In genomic region chr9:78520127-78520779, GRCm38 (mm10) we compare ENCODE assay signal across 9 mouse cellular contexts. TPM values are rescaled to one million over a fixed set of nuclear protein-coding genes. Genes with fewer than 3 reads are reported as not detected.
A peak's percentile ranks its signal among the peaks of the same experiment; 100 is the strongest.
DNase-seq lines count a peak whose midpoint lies in the region; ATAC-seq lines count a peak whose summit lies in the region.
"Had no signal": no experiment of that assay in that cellular context is flagged by ENCODE, and none has a peak within 500 bp of the region (broad histone marks: within the 10 kb centered on the region; RNA-seq: fewer than 3 reads in every experiment).

No protein-coding gene starts in this region.

- ATAC-seq in erythroblast, adult 5-6 weeks (replicated peaks; ENCODE audit: low FRiP score, poor library complexity, severe bottlenecking): no peak
- ATAC-seq in limb, embryonic 11.5 days (ENCODE audit: insufficient number of reproducible peaks, low FRiP score, low TSS enrichment, low read depth): peak; percentile 87
- ATAC-seq in midbrain, embryonic 15.5 days (replicated peaks): peak; percentile 88
- ATAC-seq: Patski had no signal

- peak overlapping the region; percentile 91 for H3K4me2 ChIP-seq in limb, embryonic 11.5 days (ENCODE audit: low read depth, severe bottlenecking)
- peak overlapping the region; percentile 90 for H3K4me2 ChIP-seq in midbrain, embryonic 15.5 days

- no peaks in the 10 kb centered on the region for H3K36me3 ChIP-seq in erythroblast, embryonic 14.5 days (ENCODE audit: control insufficient read depth)
- H3K36me3 ChIP-seq in limb, embryonic 11.5 days (ENCODE audit: control insufficient read depth, insufficient read depth, low read length): no peaks in the 10 kb centered on the region
- H3K36me3 ChIP-seq in midbrain, embryonic 15.5 days (replicated peaks): no peaks in the 10 kb centered on the region

- H3K9ac ChIP-seq in limb, embryonic 11.5 days (ENCODE audit: low read length): peak overlapping the region; percentile 65
- peak overlapping the region; percentile 62 for H3K9ac ChIP-seq in midbrain, embryonic 15.5 days

- WGBS in limb, embryonic 11.5 days: under 1% methylated on average over 15 of the region's 15 CpGs
- 4% methylated on average over 15 of the region's 15 CpGs for WGBS in midbrain, embryonic 15.5 days

- H3K4me3 ChIP-seq in erythroblast, embryonic 14.5 days (replicated peaks): peak overlapping the region; percentile 59
- peak overlapping the region; percentile 46 for H3K4me3 ChIP-seq in brown adipose tissue, adult 24 weeks (ENCODE audit: insufficient read depth, low read depth, low read length)
- H3K4me3 ChIP-seq in limb, embryonic 11.5 days (ENCODE audit: low read depth, low read length): peak overlapping the region; percentile 59
- H3K4me3 ChIP-seq in midbrain, embryonic 15.5 days: peak overlapping the region; percentile 54

- H3K27ac ChIP-seq in brown adipose tissue, adult 24 weeks (replicated peaks; ENCODE audit: low read depth, low read length): no peak overlapping the region
- peak overlapping the region; percentile 81 for H3K27ac ChIP-seq in limb, embryonic 11.5 days (replicated peaks; ENCODE audit: low read depth, low read length)
- peak overlapping the region; percentile 82 for H3K27ac ChIP-seq in midbrain, embryonic 15.5 days

- peak; percentile 62 for DNase-seq in heart, postnatal 4 days
- peak; percentile 88 for DNase-seq in limb, embryonic 11.5 days (ENCODE audit: low spot score)
- DNase-seq in urinary bladder, postnatal 25 days (ENCODE audit: low spot score): no peak
- no peak for DNase-seq in thymus, postnatal 10 days (ENCODE audit: low spot score in 2 of 2)

- H3K4me1 ChIP-seq in erythroblast, embryonic 14.5 days (ENCODE audit: control insufficient read depth): peaks cover 40% of the 10 kb centered on the region
- 0 out of 2 replicates have a peak, but pooled peaks cover 5% of the 10 kb centered on the region for H3K4me1 ChIP-seq in brown adipose tissue, adult 24 weeks (ENCODE audit: control insufficient read depth, insufficient read depth, insufficient read length, low read length)
- H3K4me1 ChIP-seq in limb, embryonic 11.5 days (ENCODE audit: control insufficient read depth, insufficient read depth, low read length): peaks cover 9% of the 10 kb centered on the region; the same call in 1 of the 2 replicates
- H3K4me1 ChIP-seq in midbrain, embryonic 15.5 days: peaks cover 22% of the 10 kb centered on the region

- peaks cover 25% of the 10 kb centered on the region for H3K27me3 ChIP-seq in erythroblast, embryonic 14.5 days (ENCODE audit: control insufficient read depth)
- H3K27me3 ChIP-seq in limb, embryonic 11.5 days (ENCODE audit: control insufficient read depth, insufficient read depth, low read length): no peaks in the 10 kb centered on the region
- no peaks in the 10 kb centered on the region for H3K27me3 ChIP-seq in midbrain, embryonic 15.5 days (replicated peaks)
- H3K27me3 ChIP-seq: Patski had no signal

- H3K9me3 ChIP-seq in erythroblast, embryonic 14.5 days (ENCODE audit: control insufficient read depth, low read length): no peaks in the 10 kb centered on the region
- no peaks in the 10 kb centered on the region for H3K9me3 ChIP-seq in limb, embryonic 11.5 days (ENCODE audit: control insufficient read depth, low read length)
- H3K9me3 ChIP-seq in midbrain, embryonic 15.5 days: no peaks in the 10 kb centered on the region

RNA-seq across cellular contexts. Expression of gene Eef1a1, which starts 31.3 kb away (rescaled TPM):
- polyA plus RNA-seq in erythroblast, embryonic 14.5 days (2012): 47.9 and 54.8 TPM in 2 replicates
- total RNA-seq in erythroblast, adult 5-6 weeks (2015; ENCODE audit: low replicate concordance): 3,932 and 4,159 TPM in 2 replicates
- 1,512 and 1,760 TPM in 2 replicates for total RNA-seq in erythroblast, adult 5-6 weeks (2017; ENCODE audit: low replicate concordance)
- 3,256 and 3,366 TPM in 2 replicates for polyA plus RNA-seq in brown adipose tissue, adult 24 weeks (2012; ENCODE audit: insufficient read depth, insufficient read length, missing spikeins)
- total RNA-seq in heart, postnatal 4 days (2021): 1,000 to 10,000 TPM; 4,503 to 4,597 TPM
- 5,036 and 5,240 TPM in 2 replicates for polyA plus RNA-seq in limb, embryonic 11.5 days (2014; fragmentation: Nextera tagmentation; extraction: Ambion mirVana)
- polyA plus RNA-seq in midbrain, embryonic 15.5 days (2015; fragmentation: Nextera tagmentation; extraction: Ambion mirVana): 3,193 and 3,214 TPM in 2 replicates

Comparison
In these comparisons a context has a peak if more than half of its experiments do, and no peak if none do; other contexts are left out.
1. DNase-seq: peak in heart, postnatal 4 days (single experiment) and limb, embryonic 11.5 days (single experiment); none in urinary bladder, postnatal 25 days (single experiment) and thymus, postnatal 10 days (0 of 2).
2. RNA of gene Eef1a1, which starts 31.3 kb away (polyA plus RNA-seq): 5,036 to 5,240 TPM in limb, embryonic 11.5 days, 3,256 to 3,366 TPM in brown adipose tissue, adult 24 weeks and 3,193 to 3,214 TPM in midbrain, embryonic 15.5 days; 47.9 to 54.8 TPM in erythroblast, embryonic 14.5 days; every median in the first group is over 10 times any median in the second.
3. Peak in every context shown above with its lines, with median percentiles within 50 percentile points of each other: H3K4me3 ChIP-seq.